Mouse (Mus musculus): ENCODE measurements around the gene Gm21969.

Gm21969 gene

DNA sequence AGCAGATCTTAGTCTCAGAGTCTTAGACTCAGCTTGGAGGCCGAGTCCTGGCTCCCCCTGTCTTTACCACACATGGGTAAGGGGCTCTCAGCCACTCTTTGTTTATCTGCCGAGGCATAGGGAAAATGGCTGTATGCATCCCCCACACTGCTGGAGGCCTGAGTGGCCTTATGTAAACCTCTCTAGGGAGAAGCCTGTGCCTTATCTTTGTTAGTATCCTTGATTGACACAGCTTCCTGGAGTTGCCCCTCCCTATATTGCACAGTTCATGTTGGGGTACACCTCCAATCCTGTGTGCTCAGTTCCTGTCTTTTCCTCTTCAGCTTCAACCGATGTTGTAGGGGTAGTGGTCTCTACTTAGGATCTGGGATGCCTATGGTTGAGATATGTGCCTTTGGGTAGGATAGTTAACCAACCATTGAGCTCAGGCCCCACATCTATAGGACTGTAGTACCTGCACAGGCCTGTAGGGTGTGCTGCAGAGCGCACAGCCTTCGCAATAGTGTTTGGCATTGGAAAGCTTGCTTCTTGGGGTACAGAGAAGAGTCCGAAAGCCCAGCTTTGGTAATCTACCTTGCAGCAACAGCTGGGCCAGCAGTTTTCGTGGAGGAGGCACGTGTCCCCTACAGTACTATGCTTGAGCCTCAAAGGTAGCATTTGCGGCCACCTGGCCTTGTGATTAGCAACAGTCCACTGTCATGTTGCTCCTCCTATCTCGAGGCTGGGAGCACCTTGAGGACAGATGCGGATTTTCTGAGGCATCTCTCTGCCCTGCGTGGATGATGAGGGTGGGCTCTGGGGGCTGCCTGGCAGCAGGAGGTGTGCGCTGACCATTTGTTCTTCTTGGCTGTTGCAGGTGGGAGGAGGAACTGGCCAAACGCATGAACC is at the start of gene Gm21969:
TSS of gene Gm21969 (plus strand) at position 830 of the 888 bp plus-strand sequence.
- DNase-seq (ENCODE audit: low read depth, low spot score), result peak; percentile 52

DNA sequence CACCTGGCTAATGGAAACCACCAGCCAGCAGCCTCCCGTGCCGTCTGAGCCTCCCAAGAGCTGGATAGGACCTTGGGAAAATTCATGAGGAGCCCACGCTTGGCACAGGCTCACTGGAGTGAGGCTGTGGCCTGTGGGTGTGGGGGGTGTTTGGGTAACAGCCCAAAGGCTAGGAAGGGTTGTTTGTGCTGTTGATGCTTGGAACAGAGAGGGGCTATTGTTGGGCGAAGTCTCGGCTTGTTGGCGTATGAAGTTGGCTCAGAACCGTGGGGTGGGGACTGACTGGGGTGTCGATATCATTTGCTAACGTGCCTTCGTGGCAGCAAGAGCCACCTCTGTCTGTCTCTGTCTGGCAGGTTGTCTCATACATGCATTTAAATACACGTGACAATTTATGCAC is 47.8 kb upstream of the Gm21969 start:
- DNase-seq (ENCODE audit: low read depth, low spot score), result no peak

GRCm38 (mm10) chr4:139555951-139556350 is 47.0 kb upstream of the Gm21969 start:
- DNase-seq (ENCODE audit: low read depth, low spot score), result peak; percentile 33

DNA sequence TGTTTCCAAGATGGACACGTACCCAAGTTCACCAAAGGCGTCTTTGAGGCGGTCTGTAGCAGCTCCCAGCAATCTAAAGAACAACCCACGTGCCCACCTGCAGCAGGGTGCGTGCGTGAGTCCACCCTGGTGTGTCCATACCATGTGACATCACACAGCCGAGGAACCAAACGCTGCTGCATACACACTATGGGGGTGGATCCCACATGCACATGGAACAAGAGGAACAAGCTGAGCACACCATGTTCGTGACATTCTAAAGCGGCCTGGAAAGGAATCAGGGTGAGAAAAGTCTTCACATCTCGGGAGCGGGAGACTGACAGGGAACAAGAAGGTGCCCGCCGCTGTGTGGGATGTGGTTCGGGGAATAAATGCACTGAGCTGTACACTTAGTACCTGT is 34.6 kb upstream of the Gm21969 start:
- peak; percentile 69 for DNase-seq (ENCODE audit: low read depth, low spot score)

- DNase-seq (ENCODE audit: low read depth, low spot score), result no peak
These were observed 32.2 kb upstream of the Gm21969 start for GRCm38 (mm10) chr4:139570756-139571155.

- no peak for DNase-seq (ENCODE audit: low read depth, low spot score)
These were observed 30.0 kb upstream of the Gm21969 start for GRCm38 (mm10) chr4:139572928-139573512.

DNA sequence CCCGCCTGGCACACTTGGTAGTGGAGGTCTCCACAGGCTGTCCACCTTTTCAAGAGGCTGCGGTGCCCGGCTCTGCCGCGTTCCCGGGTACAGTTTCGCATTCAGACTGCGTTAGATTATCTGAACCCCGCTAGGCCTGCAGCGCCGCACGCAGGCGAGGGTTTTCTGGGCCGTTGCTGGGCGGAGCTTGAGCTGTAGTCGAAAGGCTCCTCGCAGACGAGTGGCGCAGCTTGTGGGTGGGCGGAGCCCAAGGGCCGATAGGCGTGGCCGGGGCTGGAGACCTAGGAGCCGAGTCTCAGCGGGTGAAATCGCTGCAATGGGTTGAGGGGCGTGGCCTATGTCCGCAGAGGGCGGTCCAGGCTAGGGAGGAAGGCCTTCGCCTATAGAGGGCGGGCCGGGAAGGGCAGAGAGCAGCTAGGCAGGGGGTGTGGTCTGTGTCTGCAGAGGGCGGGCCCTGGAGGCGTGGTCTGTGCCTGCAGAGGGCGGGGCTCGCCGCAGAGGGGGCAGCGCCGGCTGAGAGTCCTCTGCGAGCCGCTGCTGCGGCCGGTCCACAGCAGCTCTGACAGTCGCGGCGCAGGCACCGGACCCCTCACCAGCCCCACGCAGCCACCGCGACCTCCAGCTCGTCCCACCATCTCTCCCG is 28.7 kb upstream of the Gm21969 start:
- peak; percentile 100 for DNase-seq (ENCODE audit: low read depth, low spot score)

- peak; percentile 89 for DNase-seq (ENCODE audit: low read depth, low spot score)
These were observed 27.9 kb upstream of the Gm21969 start for GRCm38 (mm10) chr4:139574799-139575672.

DNA sequence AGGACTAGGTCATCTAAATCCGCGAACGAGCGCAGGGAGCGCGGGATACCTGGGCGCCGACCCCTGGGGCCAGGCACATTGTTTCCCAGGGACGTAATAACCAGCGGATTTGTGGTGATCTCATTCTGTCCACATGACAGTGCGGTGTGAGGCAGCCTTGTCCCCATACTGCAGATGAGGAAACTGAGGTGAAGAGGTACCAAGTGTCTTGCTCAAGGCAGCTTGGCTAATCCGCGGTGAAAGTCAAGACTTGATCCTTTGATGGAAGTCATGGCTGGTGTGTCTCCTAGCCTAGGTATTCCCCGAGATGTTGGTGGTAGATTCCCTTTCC is 27.3 kb upstream of the Gm21969 start:
- no peak for DNase-seq (ENCODE audit: low read depth, low spot score)

DNA sequence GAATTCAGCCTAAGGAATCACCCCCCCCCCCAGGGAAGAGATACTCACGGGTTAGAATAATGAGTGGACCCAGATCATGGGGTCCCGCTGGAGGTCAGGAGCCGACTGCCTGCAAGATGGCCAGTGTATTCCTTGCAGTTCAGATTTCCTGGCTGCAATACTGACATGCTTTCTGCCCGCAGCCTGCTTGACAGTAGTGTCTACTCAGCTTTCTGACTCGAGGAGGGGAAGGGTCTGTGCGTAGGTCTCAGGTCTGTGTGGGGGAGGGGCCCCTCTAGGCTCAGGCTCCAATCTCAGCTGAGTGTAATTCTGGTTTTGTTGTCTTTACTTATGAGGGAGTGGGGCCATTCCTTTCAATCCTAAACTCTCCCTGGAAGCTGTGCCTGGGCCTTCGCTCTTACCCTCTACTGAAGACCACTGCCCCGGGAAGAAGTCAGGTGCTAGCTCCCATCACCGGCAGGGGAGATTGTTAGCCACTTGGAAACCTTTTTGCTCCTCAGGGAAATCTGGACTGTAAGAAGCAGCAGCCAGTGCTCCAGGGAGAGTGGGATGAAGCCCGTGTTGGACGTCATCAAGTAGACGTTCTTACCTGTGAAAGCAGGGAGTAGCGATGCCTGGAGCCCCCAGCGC is 26.6 kb upstream of the Gm21969 start:
- peak; percentile 35 for DNase-seq (ENCODE audit: low read depth, low spot score)

- peak; percentile 71 for DNase-seq (ENCODE audit: low read depth, low spot score)
These were observed 26.0 kb upstream of the Gm21969 start for GRCm38 (mm10) chr4:139577006-139577405.

GRCm38 (mm10) chr4:139578389-139578788 is 24.6 kb upstream of the Gm21969 start:
- DNase-seq (ENCODE audit: low read depth, low spot score), result peak; percentile 10

DNA sequence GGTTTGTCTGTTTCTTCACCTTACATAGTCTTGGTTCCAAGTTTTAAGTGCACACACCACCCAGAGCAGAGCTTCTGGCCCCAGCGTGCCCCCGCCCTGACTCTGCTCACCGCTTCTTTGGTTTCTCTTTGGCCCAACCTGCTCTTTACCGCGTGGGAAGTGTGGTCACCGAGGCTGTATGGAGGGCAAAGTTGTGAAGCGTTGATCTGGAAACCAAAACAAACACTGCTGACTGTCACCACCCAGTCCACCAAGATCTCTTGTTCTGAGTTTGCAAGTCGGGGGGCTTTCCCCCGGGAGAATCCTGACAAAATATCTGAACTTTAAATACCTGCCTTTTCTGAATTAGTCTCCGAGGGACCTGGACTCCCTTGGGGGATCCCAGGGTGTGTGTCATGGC is 24.0 kb upstream of the Gm21969 start:
- DNase-seq (ENCODE audit: low read depth, low spot score), result peak; percentile 10

DNA sequence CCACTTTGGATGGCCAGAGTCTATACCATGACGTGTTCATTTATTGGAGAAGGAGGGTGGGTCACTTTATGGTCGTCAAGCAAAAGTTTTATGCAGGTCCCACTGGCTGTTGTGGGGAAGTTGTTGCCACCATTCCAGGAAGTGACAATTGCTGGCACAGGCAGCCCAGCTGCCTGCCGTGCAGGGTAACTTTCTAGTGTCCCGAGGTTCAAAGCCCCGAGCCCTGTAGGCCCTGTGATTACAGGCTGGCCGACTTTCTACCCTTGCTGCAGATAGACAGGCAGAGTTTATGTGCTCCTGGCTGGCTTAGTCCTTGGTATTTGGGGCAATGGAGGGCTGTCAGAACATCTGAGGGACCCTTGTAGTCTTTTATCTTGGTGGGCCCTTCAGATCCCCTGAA is 23.5 kb upstream of the Gm21969 start:
- DNase-seq (ENCODE audit: low read depth, low spot score), result no peak

DNA sequence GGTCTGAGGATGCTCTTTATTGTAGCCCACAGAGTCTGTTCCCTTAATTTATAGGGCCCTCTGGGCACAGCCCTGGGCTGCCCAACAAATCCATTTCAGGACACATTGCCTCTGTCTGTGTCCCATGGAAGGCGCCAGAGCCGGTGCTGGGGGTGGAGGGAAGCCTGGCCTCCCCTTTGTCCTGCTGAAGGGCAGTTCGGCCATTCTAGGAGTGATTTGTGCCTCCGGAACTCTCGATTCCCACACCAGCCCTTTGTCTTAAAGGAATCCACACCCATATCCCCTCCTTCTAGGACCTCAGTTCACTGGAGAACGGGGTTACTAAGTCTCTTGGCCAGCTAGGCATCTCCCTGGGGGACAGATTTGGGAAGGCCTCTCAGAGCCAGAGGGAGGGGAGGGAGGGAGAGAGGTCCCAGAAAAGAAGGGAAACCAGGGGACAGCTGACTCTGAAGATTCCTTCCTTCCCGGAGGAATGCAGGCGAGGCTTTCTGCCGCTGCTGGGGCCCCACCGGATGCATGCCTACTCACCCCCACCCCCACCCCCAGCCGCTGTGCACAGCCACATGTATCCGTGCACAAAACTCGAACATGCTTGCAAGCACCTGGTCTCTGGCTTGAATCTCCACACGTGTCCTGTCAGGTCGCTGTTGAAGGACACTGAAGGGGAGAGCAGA is 22.2 kb upstream of the Gm21969 start:
- DNase-seq (ENCODE audit: low read depth, low spot score), result no peak

GRCm38 (mm10) chr4:139581427-139582051 is 21.4 kb upstream of the Gm21969 start:
- no peak for DNase-seq (ENCODE audit: low read depth, low spot score)

DNA sequence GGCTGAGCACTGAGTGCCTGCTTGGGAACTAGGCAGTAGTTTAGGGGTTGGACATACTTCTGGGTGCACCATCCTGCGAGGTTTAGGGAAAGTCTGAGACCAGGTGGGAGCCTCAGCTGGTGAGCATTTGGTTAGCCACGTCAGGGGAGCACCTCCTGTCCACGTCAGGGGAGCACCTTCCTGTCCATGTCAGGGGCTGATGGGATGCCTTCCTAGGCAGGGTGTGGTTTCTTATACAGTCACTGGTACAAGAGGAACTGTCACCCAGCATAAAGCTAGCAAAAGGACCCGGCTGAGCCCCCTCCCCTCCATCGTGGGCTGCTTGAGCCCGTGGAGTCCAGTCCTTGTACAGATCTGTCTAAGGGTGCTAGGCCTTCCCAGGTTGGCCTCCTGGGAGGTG is 20.6 kb upstream of the Gm21969 start:
- no peak for DNase-seq (ENCODE audit: low read depth, low spot score)

DNA sequence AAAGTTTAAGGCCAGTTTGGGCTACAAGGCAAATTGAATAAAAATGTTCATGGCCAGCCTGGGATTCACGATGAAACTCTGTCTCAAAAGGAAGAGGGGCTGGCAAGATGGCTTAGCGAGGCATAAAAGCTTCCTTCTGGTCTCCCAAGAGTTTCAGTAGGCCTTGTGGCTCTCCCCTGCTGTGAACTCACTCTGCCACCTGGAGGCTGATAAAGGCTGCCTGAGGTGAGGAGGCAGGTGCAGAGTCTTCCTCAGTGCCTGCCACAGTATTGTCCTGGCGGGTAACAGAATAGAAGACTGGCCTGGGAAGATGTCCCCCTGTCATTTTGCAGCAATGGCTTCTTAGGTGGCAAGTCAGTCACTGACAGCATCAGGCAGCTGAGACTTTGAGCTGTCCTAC is 20.1 kb upstream of the Gm21969 start:
- no peak for DNase-seq (ENCODE audit: low read depth, low spot score)

- no peak for DNase-seq (ENCODE audit: low read depth, low spot score)
These were observed 19.2 kb upstream of the Gm21969 start for GRCm38 (mm10) chr4:139583629-139584245.

DNA sequence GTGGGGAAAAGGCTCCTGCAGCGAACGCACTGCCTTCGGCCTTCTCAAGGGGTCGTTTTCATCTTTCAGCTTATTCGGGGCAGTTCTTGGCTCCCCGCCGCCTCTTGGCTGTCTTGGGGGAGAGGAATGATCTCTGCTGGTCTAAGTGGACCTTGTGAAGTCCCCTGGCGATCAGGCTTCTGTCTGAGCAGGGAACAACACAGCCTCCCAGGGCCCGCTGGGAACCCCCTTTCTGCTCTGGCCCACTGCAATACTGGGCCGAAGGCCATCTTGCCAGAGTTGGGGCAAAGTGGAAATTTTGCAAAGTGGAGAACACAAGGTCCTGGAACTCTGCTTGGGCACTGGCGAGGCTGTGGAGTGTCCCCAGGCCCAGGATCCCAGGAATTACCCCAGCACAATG is 18.3 kb upstream of the Gm21969 start:
- DNase-seq (ENCODE audit: low read depth, low spot score), result no peak
